Comparison of ENCODE assay signal across 14 mouse cellular contexts in the genomic region with DNA sequence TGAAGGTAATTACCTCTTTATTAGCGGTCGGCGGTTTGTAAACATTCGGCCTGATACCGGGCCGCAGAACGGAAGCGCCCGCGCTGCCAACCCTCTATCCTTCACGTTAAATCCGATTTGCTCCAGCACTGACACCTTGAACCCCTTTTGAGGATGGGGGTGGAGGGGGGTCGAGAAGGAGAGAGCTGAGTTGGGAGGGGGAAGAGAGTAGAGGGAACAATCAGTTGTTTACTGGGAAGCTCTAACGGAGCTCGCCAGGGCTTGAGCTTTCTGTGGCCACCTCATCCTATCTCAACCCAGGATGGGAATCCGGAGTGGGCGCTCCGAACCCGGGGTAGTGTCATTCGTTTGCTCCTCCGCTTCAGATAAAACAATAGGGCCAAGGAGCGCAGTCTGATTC. TPM values are rescaled to one million over a fixed set of nuclear protein-coding genes. Genes with fewer than 3 reads are reported as not detected.
A peak's percentile ranks its signal among the peaks of the same experiment; 100 is the strongest.
DNase-seq lines count a peak whose midpoint lies in the region; ATAC-seq lines count a peak whose summit lies in the region.
"Had no signal": no experiment of that assay in that cellular context is flagged by ENCODE, and none has a peak within 500 bp of the region (broad histone marks: within the 10 kb centered on the region; RNA-seq: fewer than 3 reads in every experiment).

No protein-coding gene starts in this region.

- no peaks in the 10 kb centered on the region for H3K4me1 ChIP-seq in intestine, embryonic 14.5 days (replicated peaks; ENCODE audit: control insufficient read depth, insufficient read depth, low read length)
- peaks cover 8% of the 10 kb centered on the region; the same call in 1 of the 2 replicates for H3K4me1 ChIP-seq in intestine, embryonic 16.5 days (ENCODE audit: control insufficient read depth, insufficient read depth, low read length)
- H3K4me1 ChIP-seq in forebrain, embryonic 14.5 days (ENCODE audit: control insufficient read depth, insufficient read depth, low read length), result no peaks in the 10 kb centered on the region
- H3K4me1 ChIP-seq in limb, embryonic 12.5 days (replicated peaks), result peaks cover 2% of the 10 kb centered on the region; the same call in 1 of the 2 replicates
- no peaks in the 10 kb centered on the region for H3K4me1 ChIP-seq in neural tube, embryonic 14.5 days (ENCODE audit: control insufficient read depth, insufficient read depth, low read length)
- H3K4me1 ChIP-seq: liver, embryonic 15.5 days had no signal

- H3K9me3 ChIP-seq in intestine, embryonic 14.5 days (ENCODE audit: control insufficient read depth, low read length), result no peaks in the 10 kb centered on the region
- no peaks in the 10 kb centered on the region for H3K9me3 ChIP-seq in intestine, embryonic 16.5 days (ENCODE audit: control insufficient read depth, low read length)
- no peaks in the 10 kb centered on the region for H3K9me3 ChIP-seq in forebrain, embryonic 14.5 days (replicated peaks; ENCODE audit: control insufficient read depth, low read length)
- no peaks in the 10 kb centered on the region for H3K9me3 ChIP-seq in limb, embryonic 12.5 days
- no peaks in the 10 kb centered on the region for H3K9me3 ChIP-seq in neural tube, embryonic 14.5 days (ENCODE audit: control insufficient read depth, low read length)
- H3K9me3 ChIP-seq: liver, embryonic 15.5 days had no signal

- no peaks in the 10 kb centered on the region for H3K36me3 ChIP-seq in intestine, embryonic 14.5 days (ENCODE audit: control insufficient read depth, insufficient read depth, low read length)
- no peaks in the 10 kb centered on the region for H3K36me3 ChIP-seq in intestine, embryonic 16.5 days (ENCODE audit: control insufficient read depth, insufficient read depth, low read length)
- H3K36me3 ChIP-seq in forebrain, embryonic 14.5 days (ENCODE audit: control insufficient read depth, insufficient read depth, low read length), result no peaks in the 10 kb centered on the region
- no peaks in the 10 kb centered on the region for H3K36me3 ChIP-seq in limb, embryonic 12.5 days
- no peaks in the 10 kb centered on the region for H3K36me3 ChIP-seq in neural tube, embryonic 14.5 days (ENCODE audit: control insufficient read depth, insufficient read depth, low read length)
- H3K36me3 ChIP-seq: liver, embryonic 15.5 days had no signal

- H3K27me3 ChIP-seq in intestine, embryonic 14.5 days (replicated peaks; ENCODE audit: control insufficient read depth, insufficient read depth, low read length), result peaks cover 94% of the 10 kb centered on the region
- H3K27me3 ChIP-seq in intestine, embryonic 16.5 days (replicated peaks; ENCODE audit: control insufficient read depth, insufficient read depth, low read length), result peaks cover 56% of the 10 kb centered on the region
- H3K27me3 ChIP-seq in forebrain, embryonic 14.5 days (replicated peaks; ENCODE audit: control insufficient read depth, insufficient read depth, low read length), result no peaks in the 10 kb centered on the region; the same call in 1 of the 2 replicates
- H3K27me3 ChIP-seq in limb, embryonic 12.5 days, result peaks cover 56% of the 10 kb centered on the region
- H3K27me3 ChIP-seq in neural tube, embryonic 14.5 days (ENCODE audit: control insufficient read depth, insufficient read depth, low read length), result no peaks in the 10 kb centered on the region

- H3K4me2 ChIP-seq in intestine, embryonic 14.5 days (ENCODE audit: low read length), result no peak overlapping the region
- no peak overlapping the region for H3K4me2 ChIP-seq in intestine, embryonic 16.5 days (ENCODE audit: low read depth, low read length)
- peak overlapping the region; percentile 54 for H3K4me2 ChIP-seq in forebrain, embryonic 14.5 days (ENCODE audit: low read length)
- peak overlapping the region; percentile 63 for H3K4me2 ChIP-seq in limb, embryonic 12.5 days
- peak overlapping the region; percentile 30 for H3K4me2 ChIP-seq in neural tube, embryonic 14.5 days (ENCODE audit: low read depth, low read length)
- H3K4me2 ChIP-seq: liver, embryonic 15.5 days had no signal

- ATAC-seq in intestine, embryonic 14.5 days (replicated peaks; ENCODE audit: low FRiP score, low TSS enrichment, low read depth), result no peak
- ATAC-seq in intestine, embryonic 16.5 days, result no peak
- no peak for ATAC-seq in forebrain, embryonic 14.5 days
- ATAC-seq in limb, embryonic 12.5 days (ENCODE audit: insufficient number of reproducible peaks, insufficient read depth, low FRiP score, low TSS enrichment, low read depth), result no peak
- ATAC-seq in neural tube, embryonic 14.5 days (ENCODE audit: low read depth), result no peak
- ATAC-seq: CD4-positive, CD25-positive, alpha-beta regulatory T cell, adult 4 months had no signal

- H3K9ac ChIP-seq in intestine, embryonic 14.5 days (ENCODE audit: low read length), result no peak overlapping the region
- H3K9ac ChIP-seq in intestine, embryonic 16.5 days (ENCODE audit: low read depth, low read length), result no peak overlapping the region
- H3K9ac ChIP-seq in forebrain, embryonic 14.5 days (ENCODE audit: low read length), result peak overlapping the region; percentile 70
- H3K9ac ChIP-seq in limb, embryonic 12.5 days (replicated peaks), result peak overlapping the region; percentile 54
- peak overlapping the region; percentile 28; the same call in 1 of the 2 replicates for H3K9ac ChIP-seq in neural tube, embryonic 14.5 days (replicated peaks; ENCODE audit: low read depth, low read length)
- H3K9ac ChIP-seq: liver, embryonic 15.5 days had no signal

- no peak overlapping the region for H3K4me3 ChIP-seq in intestine, embryonic 14.5 days (ENCODE audit: low read depth, low read length)
- H3K4me3 ChIP-seq in intestine, embryonic 16.5 days (ENCODE audit: low read length), result no peak overlapping the region
- H3K4me3 ChIP-seq in forebrain, embryonic 14.5 days (ENCODE audit: low read depth, low read length), result peak overlapping the region; percentile 41
- peak overlapping the region; percentile 47 for H3K4me3 ChIP-seq in limb, embryonic 12.5 days (replicated peaks)
- H3K4me3 ChIP-seq in neural tube, embryonic 14.5 days (ENCODE audit: low read depth, low read length), result peak overlapping the region; percentile 38
- H3K4me3 ChIP-seq: liver, embryonic 15.5 days had no signal

- peak; percentile 54 for DNase-seq in intestine, embryonic 14.5 days (ENCODE audit: low spot score)
- no peak for DNase-seq in forebrain, embryonic 14.5 days (ENCODE audit: low spot score)
- DNase-seq in thymus, postnatal 36 days, result no peak
- no peak for DNase-seq in c-Kit-positive CD71-positive TER-119-positive erythroid progenitor cells, embryonic 14.5 days (ENCODE audit: low spot score)
- no peak for DNase-seq in layer of hippocampus, adult 11-12 months (ENCODE audit: low spot score)
- DNase-seq: heart, adult 18-20 months; kidney, adult 2 months; right cerebral cortex, adult 18-20 months had no signal

- 9% methylated on average over 22 of the region's 22 CpGs for WGBS in intestine, embryonic 14.5 days
- 21% methylated on average over 22 of the region's 22 CpGs for WGBS in intestine, embryonic 16.5 days
- WGBS in forebrain, embryonic 14.5 days, result 25% methylated on average over 22 of the region's 22 CpGs
- WGBS in limb, embryonic 12.5 days, result 14% methylated on average over 22 of the region's 22 CpGs
- 9% methylated on average over 22 of the region's 22 CpGs for WGBS in neural tube, embryonic 14.5 days

- H3K27ac ChIP-seq in intestine, embryonic 14.5 days (ENCODE audit: low read depth), result no peak overlapping the region
- H3K27ac ChIP-seq in intestine, embryonic 16.5 days (ENCODE audit: low read length), result no peak overlapping the region
- H3K27ac ChIP-seq in forebrain, embryonic 14.5 days (ENCODE audit: low read depth, low read length), result peak overlapping the region; percentile 11
- H3K27ac ChIP-seq in limb, embryonic 12.5 days, result peak overlapping the region; percentile 41; the same call in 1 of the 2 replicates
- peak overlapping the region; percentile 22; the same call in 1 of the 2 replicates for H3K27ac ChIP-seq in neural tube, embryonic 14.5 days (ENCODE audit: low read depth, low read length)
- H3K27ac ChIP-seq: liver, embryonic 15.5 days had no signal

RNA-seq across cellular contexts. Expression of a gene that starts 11.0 kb away (rescaled TPM):
- not detected in 2 replicates for polyA plus RNA-seq in intestine, embryonic 14.5 days (2014; fragmentation: Nextera tagmentation; extraction: Ambion mirVana)
- not detected in 2 replicates for polyA plus RNA-seq in intestine, embryonic 16.5 days (2015; fragmentation: Nextera tagmentation; extraction: Ambion mirVana)
- polyA plus RNA-seq in forebrain, embryonic 14.5 days (2014; fragmentation: Nextera tagmentation; extraction: Ambion mirVana), result 19.4 and 19.8 TPM in 2 replicates
- 10.5 and 11.9 TPM in 2 replicates for polyA plus RNA-seq in limb, embryonic 12.5 days (2016; fragmentation: Nextera tagmentation; extraction: Ambion mirVana)
- polyA plus RNA-seq in neural tube, embryonic 14.5 days (2014; fragmentation: Nextera tagmentation; extraction: Ambion mirVana), result 16.6 and 17.3 TPM in 2 replicates
- polyA plus RNA-seq: kidney, adult 2 months; liver, embryonic 15.5 days; stomach, embryonic 16.5 days had no signal

Comparison
In these comparisons a context has a peak if more than half of its experiments do, and no peak if none do; other contexts are left out.
1. H3K27ac ChIP-seq: peak in forebrain, embryonic 14.5 days (single experiment), limb, embryonic 12.5 days (single experiment) and neural tube, embryonic 14.5 days (single experiment); none in intestine, embryonic 14.5 days (single experiment) and intestine, embryonic 16.5 days (single experiment).
2. H3K4me2 ChIP-seq: peak in forebrain, embryonic 14.5 days (single experiment), limb, embryonic 12.5 days (single experiment) and neural tube, embryonic 14.5 days (single experiment); none in intestine, embryonic 14.5 days (single experiment) and intestine, embryonic 16.5 days (single experiment).
3. H3K4me3 ChIP-seq: peak in forebrain, embryonic 14.5 days (single experiment), limb, embryonic 12.5 days (single experiment) and neural tube, embryonic 14.5 days (single experiment); none in intestine, embryonic 14.5 days (single experiment) and intestine, embryonic 16.5 days (single experiment).
4. H3K9ac ChIP-seq: peak in forebrain, embryonic 14.5 days (single experiment), limb, embryonic 12.5 days (single experiment) and neural tube, embryonic 14.5 days (single experiment); none in intestine, embryonic 14.5 days (single experiment) and intestine, embryonic 16.5 days (single experiment).
5. RNA of a gene that starts 11.0 kb away (polyA plus RNA-seq): 19.4 to 19.8 TPM in forebrain, embryonic 14.5 days, 16.6 to 17.3 TPM in neural tube, embryonic 14.5 days and 10.5 to 11.9 TPM in limb, embryonic 12.5 days; not detected in intestine, embryonic 14.5 days and not detected in intestine, embryonic 16.5 days; every median in the first group is over 10 times any median in the second.